Mouse (Mus musculus): ENCODE results near the gene Eps8.

- TF ChIP-seq CTCF (IDR thresholded peaks at IDR 0.05; ENCODE audit: extremely low read depth, insufficient read depth, insufficient read length, insufficient replicate concordance): no peak
- no peak for TF ChIP-seq POLR2A (IDR thresholded peaks at IDR 0.05; ENCODE audit: low read depth, low read length)
Measured at GRCm38 (mm10) chr6:137550181-137550580, 104.5 kb downstream of the Eps8 start.
